Mouse (Mus musculus) neural tube, embryonic 15.5 days (tissue): Measurements from ENCODE around the gene Cdca8. TPM values are rescaled to one million over a fixed set of nuclear protein-coding genes. Genes with fewer than 3 reads are reported as not detected.

ENCODE experiments used
- polyA plus RNA-seq: library from polyadenylated mRNA; unstranded; fragments of >200 nt; fragmentation: Nextera tagmentation; extraction: Ambion mirVana; gene quantifications from 2 replicates; pipeline ENCODE4 v1.2.1, GENCODE M21; 2015

Cdca8 gene
- polyA plus RNA-seq, 1 experiment from 2014 or later: 22.1 TPM

Other genes starting within 250 kb of the Cdca8 start
- 41.4 and 47.8 TPM in 2 replicates for gene Utp11, start 245.7 kb downstream of the Cdca8 start, polyA plus RNA-seq
- 1.8 and 3.3 TPM in 2 replicates for gene Fhl3, start 238.6 kb downstream of the Cdca8 start, polyA plus RNA-seq
- 88.4 and 105 TPM in 2 replicates for gene Sf3a3, start 224.5 kb downstream of the Cdca8 start, polyA plus RNA-seq
- gene Inpp5b, start 197.5 kb downstream of the Cdca8 start, polyA plus RNA-seq: 20.6 and 24.9 TPM in 2 replicates
- 9.8 and 10.2 TPM in 2 replicates for gene Mtf1, start 137.2 kb downstream of the Cdca8 start, polyA plus RNA-seq
- 43.2 and 44.9 TPM in 2 replicates for gene Yrdc, start 88.6 kb downstream of the Cdca8 start, polyA plus RNA-seq
- 82.5 and 106 TPM in 2 replicates for gene 1110065P20Rik, start 88.1 kb downstream of the Cdca8 start, polyA plus RNA-seq
- 10.4 and 17.8 TPM in 2 replicates for gene Maneal, start 77.1 kb downstream of the Cdca8 start, polyA plus RNA-seq
- gene Epha10, start 58.4 kb downstream of the Cdca8 start, polyA plus RNA-seq: 9.4 and 13.7 TPM in 2 replicates
- 14.2 and 15.2 TPM in 2 replicates for gene 9930104L06Rik, start 2.3 kb downstream of the Cdca8 start, polyA plus RNA-seq
- 1.2 and 2.8 TPM in 2 replicates for gene Rspo1, start 47.1 kb upstream of the Cdca8 start, polyA plus RNA-seq
- 88.6 and 91.7 TPM in 2 replicates for gene Gnl2, start 77.3 kb upstream of the Cdca8 start, polyA plus RNA-seq
- gene Dnali1, start 126.4 kb upstream of the Cdca8 start, polyA plus RNA-seq: 0.70 and 0.79 TPM in 2 replicates
- gene Snip1, start 127.4 kb upstream of the Cdca8 start, polyA plus RNA-seq: 24.1 and 24.3 TPM in 2 replicates
- 141 and 164 TPM in 2 replicates for gene Meaf6, start 145.8 kb upstream of the Cdca8 start, polyA plus RNA-seq
- gene Zc3h12a, start 188.5 kb upstream of the Cdca8 start, polyA plus RNA-seq: 0.15 and 0.68 TPM in 2 replicates